Mouse (Mus musculus): ENCODE measurements around the gene Hdac4.

GRCm38 (mm10) chr1:92035770-92036169, 159.7 kb downstream of the Hdac4 start:
- TF ChIP-seq POLR2A (IDR thresholded peaks at IDR 0.05; ENCODE audit: low read depth, low read length) (no peak), CTCF (IDR thresholded peaks at IDR 0.05; ENCODE audit: extremely low read depth, insufficient read depth, insufficient read length, insufficient replicate concordance) (no peak)
